Mouse (Mus musculus) adrenal gland, postnatal 10 days (tissue): Measurements from ENCODE around the gene Golga1. TPM values are rescaled to one million over a fixed set of nuclear protein-coding genes. Genes with fewer than 3 reads are reported as not detected.

Experiments
- DNase-seq: peaks from one replicate; pipeline ENCODE4 v3.0.0; 2021; ENCODE audit warnings: mixed read lengths
- total RNA-seq, 2 experiments: library from RNA; stranded (reverse); gene quantifications; 2 replicates each; pipeline ENCODE4 v1.2.3; 2021

Golga1 gene
- total RNA-seq, 2 experiments from 2014 or later = 19.5 to 26.2 TPM

GRCm38 (mm10) chr2:39006149-39006730 is 59.1 kb downstream of the Golga1 start:
- no peak for DNase-seq

GRCm38 (mm10) chr2:39005574-39006079 is 59.7 kb downstream of the Golga1 start, which contains the start of gene Rpl35:
Gene Rpl35, minus strand, starts transcription at chr2:39005624.
- DNase-seq = peak; percentile 76

- peak; percentile 95 for DNase-seq
Observed at GRCm38 (mm10) chr2:39004880-39005435, 60.4 kb downstream of the Golga1 start, which contains the start of gene Arpc5l. Gene Arpc5l, plus strand, starts transcription at chr2:39005348.

GRCm38 (mm10) chr2:39004372-39004771 is 61.0 kb downstream of the Golga1 start:
- DNase-seq = peak; percentile 47

GRCm38 (mm10) chr2:39003512-39003911 is 61.8 kb downstream of the Golga1 start:
- DNase-seq = no peak

GRCm38 (mm10) chr2:39003106-39003505 is 62.2 kb downstream of the Golga1 start:
- DNase-seq = no peak

GRCm38 (mm10) chr2:39001866-39002265 is 63.5 kb downstream of the Golga1 start:
- DNase-seq = no peak

GRCm38 (mm10) chr2:39000587-39000919 is 64.8 kb downstream of the Golga1 start:
- DNase-seq = no peak

- no peak for DNase-seq
Observed at GRCm38 (mm10) chr2:38999910-39000586, 65.3 kb downstream of the Golga1 start.

GRCm38 (mm10) chr2:38999381-38999780 is 66.0 kb downstream of the Golga1 start:
- DNase-seq = no peak

GRCm38 (mm10) chr2:38997386-38998374 is 67.7 kb downstream of the Golga1 start, which contains the start of gene Wdr38:
Gene Wdr38, plus strand, starts transcription at chr2:38997476.
- DNase-seq = peak; percentile 93

GRCm38 (mm10) chr2:38992452-38992851 is 72.9 kb downstream of the Golga1 start:
- peak; percentile 83 for DNase-seq

- no peak for DNase-seq
Observed at GRCm38 (mm10) chr2:38992004-38992403, 73.3 kb downstream of the Golga1 start.

GRCm38 (mm10) chr2:38988929-38989328 is 76.4 kb downstream of the Golga1 start:
- no peak for DNase-seq

- peak; percentile 67 for DNase-seq
Observed at GRCm38 (mm10) chr2:38987803-38988510, 77.4 kb downstream of the Golga1 start.

- DNase-seq = no peak
Observed at GRCm38 (mm10) chr2:38987371-38987770, 78.0 kb downstream of the Golga1 start.

GRCm38 (mm10) chr2:38986580-38986979 is 78.8 kb downstream of the Golga1 start:
- DNase-seq = peak; percentile 72

- no peak for DNase-seq
Observed at GRCm38 (mm10) chr2:38983456-38983855, 81.9 kb downstream of the Golga1 start.

- peak; percentile 13 for DNase-seq
Observed at GRCm38 (mm10) chr2:38977837-38978236, 87.5 kb downstream of the Golga1 start.

- no peak for DNase-seq
Observed at GRCm38 (mm10) chr2:38975941-38976805, 89.2 kb downstream of the Golga1 start.
